Mouse (Mus musculus) forebrain, embryonic 14.5 days (tissue): ENCODE results near the gene Nup93. TPM values are rescaled to one million over a fixed set of nuclear protein-coding genes. Genes with fewer than 3 reads are reported as not detected.
A peak's percentile ranks its signal among the peaks of the same experiment; 100 is the strongest.

Source experiments
- ATAC-seq: fragments of 200-750 bp; cut with Nextera tagmentation; 2 replicates; pipeline ENCODE4 v1.8.0; 2017; ENCODE audit warnings: mild to moderate bottlenecking, moderate library complexity
- DNase-seq: peaks from one replicate; pipeline ENCODE4 v3.0.0-alpha.2; 2015; ENCODE audit warnings: low spot score
- H3K27ac ChIP-seq: fragments of 300-500 bp; sonication (generic); 2 replicates; pipeline ENCODE4 v1.5.1; 2014; ENCODE audit warnings: low read depth, mild to moderate bottlenecking, control low read depth, low read length, moderate library complexity
- H3K27me3 ChIP-seq: fragments of 300-500 bp; sonication (generic); replicated peaks from 2 replicates; pipeline ENCODE4 v1.6.1; 2014; ENCODE audit warnings: low read length, control low read depth, mixed read lengths; ENCODE audit not compliant: control insufficient read depth, insufficient read depth
- H3K36me3 ChIP-seq: fragments of 300-500 bp; sonication (generic); 2 replicates; pipeline ENCODE4 v1.6.1; 2014; ENCODE audit warnings: low read length, control low read depth; ENCODE audit not compliant: control insufficient read depth, insufficient read depth
- H3K4me1 ChIP-seq: fragments of 300-500 bp; sonication (generic); 2 replicates; pipeline ENCODE4 v1.6.1; 2014; ENCODE audit warnings: antibody characterized with exemption, low read length, control low read depth; ENCODE audit not compliant: control insufficient read depth, insufficient read depth
- H3K4me2 ChIP-seq: fragments of 300-500 bp; sonication (generic); 2 replicates; pipeline ENCODE4 v1.6.1; 2014; ENCODE audit warnings: mild to moderate bottlenecking, control low read depth, low read length
- H3K4me3 ChIP-seq: fragments of 300-500 bp; sonication (generic); 2 replicates; pipeline ENCODE4 v1.5.1; 2014; ENCODE audit warnings: low read depth, low read length, control low read depth
- H3K9ac ChIP-seq: fragments of 300-500 bp; sonication (generic); 2 replicates; pipeline ENCODE4 v1.6.1; 2014; ENCODE audit warnings: mild to moderate bottlenecking, low read length, control low read depth, moderate library complexity
- H3K9me3 ChIP-seq: fragments of 300-500 bp; sonication (generic); replicated peaks from 2 replicates; pipeline ENCODE4 v1.6.1; 2016; ENCODE audit warnings: low read length, control low read depth, mixed read lengths; ENCODE audit not compliant: control insufficient read depth
- WGBS: fragments of 180-500 bp; shearing (Covaris S2); extraction: QIAGEN DNeasy Blood & Tissue Kit; methylation state at CpG from one replicate; pipeline ENCODE4 v1.1.7; 2014; 5-methylcytosine and 5-hydroxymethylcytosine counted together
- polyA plus RNA-seq: library from polyadenylated mRNA; unstranded; fragments of >200 nt; fragmentation: Nextera tagmentation; extraction: Ambion mirVana; gene quantifications from 2 replicates; pipeline ENCODE4 v1.2.1, GENCODE M21; 2014

The Nup93 gene
- polyA plus RNA-seq, 1 experiment from 2014 or later = 72.6 TPM

DNA sequence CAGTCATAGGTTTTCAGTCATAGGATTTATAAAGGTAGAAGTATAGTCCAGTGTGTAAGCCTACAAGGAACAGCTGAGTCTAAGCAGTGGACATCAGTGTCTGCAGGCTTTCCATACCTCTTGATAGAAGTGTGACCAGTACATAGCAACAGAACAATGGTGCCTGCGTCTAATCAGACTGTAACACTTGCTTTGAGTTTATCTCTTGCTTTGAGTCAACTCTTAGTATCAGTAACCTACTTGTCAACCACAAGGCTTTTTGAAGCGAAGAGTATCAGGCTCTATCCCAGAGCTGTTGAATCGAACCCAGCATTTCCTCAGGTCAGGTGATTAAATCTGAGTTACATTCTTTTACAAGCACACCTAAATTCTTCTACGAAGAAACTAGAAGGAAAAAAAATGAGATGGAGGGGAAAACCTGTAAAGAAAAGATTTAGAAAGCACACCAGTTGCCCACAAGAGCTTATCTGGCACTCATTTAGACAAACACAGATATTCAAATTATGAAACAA lies 25.9 kb downstream of the Nup93 start:
- DNase-seq (no peak), ATAC-seq (no peak)
- Histone ChIP-seq H3K9me3 (no peaks in the 10 kb centered on the region), H3K27me3 (no peaks in the 10 kb centered on the region), H3K27ac (no peak overlapping the region), H3K4me3 (no peak overlapping the region), H3K4me1 (no peaks in the 10 kb centered on the region), H3K9ac (no peak overlapping the region), H3K36me3 (0 out of 2 replicates have a peak, but pooled peaks cover 3% of the 10 kb centered on the region), H3K4me2 (no peak overlapping the region)
- WGBS = 90% methylated on average over 4 of the region's 4 CpGs

DNA sequence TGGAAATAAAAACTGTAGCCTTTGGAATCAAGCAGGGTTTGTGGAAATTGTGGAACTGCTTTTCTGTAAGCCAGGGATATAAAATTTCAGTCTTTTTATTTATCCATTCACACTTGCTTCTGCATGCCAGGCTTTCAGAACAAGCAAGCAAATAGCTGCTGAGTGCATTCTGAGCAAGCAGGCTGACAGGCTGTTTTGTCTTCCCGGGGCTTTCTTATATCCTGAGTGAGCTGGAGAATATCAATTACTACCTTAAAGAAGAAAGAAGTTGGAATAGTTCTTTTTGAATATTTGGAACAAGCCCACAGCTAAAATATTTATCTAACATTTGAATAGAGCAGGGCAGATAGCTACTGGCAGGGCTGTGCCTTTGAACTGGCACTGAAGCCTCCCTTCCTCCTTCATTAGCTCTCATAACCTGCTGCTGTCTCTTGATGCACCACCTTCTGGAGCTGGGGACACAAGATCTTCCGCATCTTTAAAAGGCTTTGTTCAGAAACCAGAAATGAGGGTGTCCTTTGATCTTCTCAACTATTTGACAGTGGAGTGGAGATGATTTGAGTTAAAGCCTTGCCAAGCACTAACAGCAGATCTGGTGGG lies 35.6 kb downstream of the Nup93 start:
- peak overlapping the region; percentile 50; the same call in 1 of the 2 replicates for H3K27ac ChIP-seq
- no peak overlapping the region for H3K4me2 ChIP-seq
- ATAC-seq = no peak

DNA sequence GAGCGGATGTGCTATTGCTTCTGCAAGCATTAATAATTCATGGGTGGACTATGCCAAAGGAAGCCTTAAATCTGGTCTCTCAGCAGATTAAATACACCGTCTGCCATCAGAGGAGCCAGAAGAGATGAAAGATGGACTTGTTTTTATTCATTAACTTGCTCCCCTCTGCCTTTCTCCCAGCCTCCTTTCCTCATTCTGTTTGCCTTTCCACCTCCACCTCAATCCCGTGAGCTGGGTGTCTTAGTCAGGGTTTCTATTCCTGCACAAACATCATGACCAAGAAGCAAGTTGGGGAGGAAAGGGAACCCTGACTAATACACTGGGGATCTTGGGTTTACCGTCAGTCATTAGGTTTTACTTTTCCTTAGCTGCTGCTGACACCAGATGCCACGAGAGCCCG lies 44.5 kb downstream of the Nup93 start:
- H3K9me3 ChIP-seq = no peaks in the 10 kb centered on the region
- 85% methylated on average over 6 of the region's 6 CpGs for WGBS

More for the DNA sequence above, 35.6 kb downstream of the Nup93 start:
- H3K9ac ChIP-seq = no peak overlapping the region
- H3K4me3 ChIP-seq = no peak overlapping the region
- no peaks in the 10 kb centered on the region for H3K36me3 ChIP-seq
- no peaks in the 10 kb centered on the region for H3K27me3 ChIP-seq
- peak; percentile 48 for DNase-seq
- no peaks in the 10 kb centered on the region for H3K9me3 ChIP-seq
- 40% methylated on average over 2 of the region's 2 CpGs for WGBS
- peaks cover 5% of the 10 kb centered on the region; the same call in 1 of the 2 replicates for H3K4me1 ChIP-seq

DNA sequence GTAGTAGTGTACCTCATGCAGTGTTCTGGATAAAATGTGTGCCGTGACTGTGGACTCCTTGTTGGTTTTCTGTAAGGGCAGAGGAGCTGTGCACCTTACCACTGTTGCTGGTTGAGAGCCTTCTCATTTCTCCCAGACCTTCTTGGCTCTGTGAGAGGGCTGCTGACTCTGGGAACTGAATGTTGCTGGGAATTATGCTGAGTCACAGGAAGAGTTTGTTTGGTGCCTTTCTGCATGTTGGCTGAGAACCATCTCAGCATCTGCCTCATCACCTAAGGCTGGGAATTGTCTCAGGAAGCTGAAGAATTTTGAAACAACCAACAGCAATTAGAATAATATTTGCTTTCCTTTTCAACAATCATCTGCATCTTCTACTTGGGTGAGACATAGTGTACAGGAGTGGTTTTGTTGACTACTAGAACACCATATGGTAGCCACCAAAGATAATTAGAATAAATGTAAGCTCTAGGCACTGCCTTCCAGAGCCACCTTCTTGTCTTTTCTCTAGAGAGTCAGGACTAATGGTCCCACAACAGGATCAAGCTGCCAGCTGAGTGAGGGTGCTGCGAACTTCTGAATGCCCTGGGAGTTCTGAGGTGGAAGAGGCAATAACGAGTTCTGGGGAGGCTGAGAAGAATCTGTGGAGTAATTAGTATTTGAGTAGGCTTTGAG lies 48.4 kb downstream of the Nup93 start:
- peaks cover 11% of the 10 kb centered on the region for H3K4me1 ChIP-seq
- 45% methylated on average over 3 of the region's 3 CpGs for WGBS
- ATAC-seq (no peak), DNase-seq (no peak)
- no peak overlapping the region for H3K4me2 ChIP-seq
- no peak overlapping the region for H3K9ac ChIP-seq
- no peak overlapping the region for H3K27ac ChIP-seq
- H3K4me3 ChIP-seq = no peak overlapping the region
- H3K27me3 ChIP-seq = no peaks in the 10 kb centered on the region
- H3K9me3 ChIP-seq = no peaks in the 10 kb centered on the region
- no peaks in the 10 kb centered on the region for H3K36me3 ChIP-seq

More for the DNA sequence above, 44.5 kb downstream of the Nup93 start:
- Histone ChIP-seq H3K27ac (no peak overlapping the region), H3K36me3 (no peaks in the 10 kb centered on the region), H3K9ac (no peak overlapping the region), H3K4me2 (no peak overlapping the region), H3K4me1 (no peaks in the 10 kb centered on the region), H3K4me3 (no peak overlapping the region), H3K27me3 (no peaks in the 10 kb centered on the region)
- DNase-seq (no peak), ATAC-seq (no peak)

DNA sequence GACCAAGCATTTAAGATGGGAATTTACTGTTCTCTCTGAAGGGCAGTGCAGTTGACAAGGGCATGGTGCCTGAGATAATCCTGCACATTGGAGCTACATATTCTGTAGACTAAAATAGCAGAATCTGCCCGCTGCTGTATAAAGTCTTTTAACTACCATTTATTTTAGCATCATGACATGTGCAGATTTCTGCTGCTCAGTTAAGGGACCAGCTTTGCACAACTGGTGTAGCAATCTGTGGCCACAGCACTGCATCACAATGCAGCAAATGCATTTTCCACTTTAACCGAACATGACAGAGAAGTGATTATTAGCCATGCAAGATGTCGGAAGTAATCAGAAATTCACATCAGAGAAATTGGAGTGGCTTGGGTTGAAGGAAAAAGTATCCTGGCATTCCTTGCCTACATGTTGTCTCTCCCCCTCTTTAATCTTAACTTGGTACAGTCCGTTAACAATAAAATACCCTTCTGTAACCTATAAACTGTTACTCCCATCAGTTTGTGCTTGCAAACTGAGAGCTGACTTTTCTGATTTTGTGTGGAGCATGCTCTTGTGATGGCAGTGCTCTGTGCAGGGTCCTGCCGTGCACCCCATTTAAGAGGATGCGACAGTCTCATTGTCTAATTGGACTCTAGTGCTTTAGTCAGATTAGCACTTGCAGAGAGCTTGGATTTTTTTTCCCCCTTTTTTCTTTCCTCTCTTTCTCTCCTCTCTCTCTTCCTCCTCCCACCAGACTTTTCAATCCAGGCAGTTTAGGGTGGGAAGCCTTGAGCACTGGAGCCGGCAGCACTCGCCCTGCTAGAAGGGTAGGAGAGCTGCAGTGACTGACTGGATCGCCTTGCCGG lies 52.2 kb downstream of the Nup93 start:
- Histone ChIP-seq H3K4me2 (peak overlapping the region; percentile 44), H3K9me3 (no peaks in the 10 kb centered on the region), H3K4me1 (peaks cover 16% of the 10 kb centered on the region), H3K9ac (peak overlapping the region; percentile 56), H3K36me3 (no peaks in the 10 kb centered on the region), H3K27me3 (no peaks in the 10 kb centered on the region), H3K4me3 (peak overlapping the region; percentile 25), H3K27ac (peak overlapping the region; percentile 68)
- 25% methylated on average over 10 of the region's 10 CpGs for WGBS
- peak; percentile 64 for DNase-seq
- peak; percentile 69; the same call in 1 of the 2 replicates for ATAC-seq

DNA sequence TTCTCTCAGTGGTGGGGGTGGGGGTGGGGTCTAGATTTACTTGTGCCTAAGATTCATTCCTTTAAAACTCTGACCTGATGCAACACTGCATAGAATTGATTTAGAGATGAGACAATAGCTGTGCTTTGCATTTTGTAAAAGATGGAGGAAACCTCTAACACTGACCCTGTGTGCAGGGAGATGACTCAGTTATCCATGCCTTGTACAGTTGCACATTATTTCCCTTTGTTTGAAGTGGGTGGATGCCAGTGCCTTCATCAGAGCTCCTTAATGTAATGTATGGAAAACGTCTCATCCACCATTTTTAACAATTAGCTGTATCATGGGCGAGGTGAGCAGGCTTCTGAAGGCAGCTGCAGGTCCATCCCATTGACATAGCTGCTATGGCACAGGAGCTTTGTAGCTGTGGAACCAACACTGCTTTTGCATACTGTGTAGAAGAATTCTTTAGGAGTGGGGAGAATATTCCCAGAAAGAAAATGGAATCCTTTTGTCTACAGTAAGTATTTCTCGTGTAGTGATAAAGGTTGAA lies 54.1 kb downstream of the Nup93 start:
- Histone ChIP-seq H3K4me1 (peaks cover 16% of the 10 kb centered on the region), H3K4me3 (peak overlapping the region; percentile 15; the same call in 1 of the 2 replicates), H3K9ac (peak overlapping the region; percentile 33), H3K9me3 (no peaks in the 10 kb centered on the region), H3K4me2 (peak overlapping the region; percentile 27), H3K27me3 (no peaks in the 10 kb centered on the region), H3K27ac (no peak overlapping the region), H3K36me3 (no peaks in the 10 kb centered on the region)
- WGBS = 56% methylated on average over 3 of the region's 3 CpGs
- DNase-seq = no peak
- no peak for ATAC-seq

DNA sequence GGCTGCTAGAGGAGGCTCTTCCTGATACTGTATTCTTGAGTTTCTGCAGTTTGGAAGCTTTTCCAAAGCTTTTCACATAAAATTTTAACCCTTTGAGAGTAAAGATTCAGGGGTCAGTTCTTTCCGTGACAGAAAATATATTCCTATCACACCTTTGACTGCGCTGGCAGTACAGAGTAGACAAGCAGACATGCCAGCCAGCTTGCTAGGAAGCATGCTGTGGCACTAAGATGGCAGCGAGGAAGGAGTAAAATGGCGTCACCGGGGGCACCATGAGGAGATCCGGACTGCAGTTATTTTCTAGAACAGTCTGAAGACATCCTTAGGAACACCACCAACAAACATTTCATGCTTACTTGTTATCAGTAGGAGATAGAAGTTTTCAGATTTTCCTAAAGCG lies 55.9 kb downstream of the Nup93 start:
- H3K9ac ChIP-seq = no peak overlapping the region
- H3K4me2 ChIP-seq = peak overlapping the region; percentile 24; the same call in 1 of the 2 replicates
- H3K9me3 ChIP-seq = no peaks in the 10 kb centered on the region
- H3K4me1 ChIP-seq = peaks cover 12% of the 10 kb centered on the region
- H3K4me3 ChIP-seq = no peak overlapping the region
- 91% methylated on average over 7 of the region's 7 CpGs for WGBS
- ATAC-seq = no peak
- no peaks in the 10 kb centered on the region for H3K36me3 ChIP-seq
- DNase-seq = no peak
- H3K27me3 ChIP-seq = no peaks in the 10 kb centered on the region
- no peak overlapping the region for H3K27ac ChIP-seq

DNA sequence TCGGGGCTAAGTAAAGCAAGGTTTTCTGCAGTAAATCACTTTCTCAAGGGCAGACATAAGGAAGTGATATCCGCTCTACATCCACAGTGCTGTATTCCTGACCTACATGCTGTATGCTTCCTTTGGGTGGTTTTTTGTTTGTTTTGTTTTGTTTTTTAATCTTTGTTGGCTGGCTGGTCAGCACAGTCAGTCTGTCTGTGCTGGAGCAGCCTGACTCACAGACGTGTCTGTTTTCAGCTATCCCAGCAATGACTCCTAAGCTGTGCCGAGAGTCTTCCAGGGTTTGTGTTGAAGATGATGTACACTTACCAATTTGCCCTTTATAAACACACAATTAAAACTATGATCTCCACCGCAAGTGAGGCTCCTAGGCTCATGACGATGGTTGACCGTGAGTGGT lies 56.7 kb downstream of the Nup93 start:
- no peaks in the 10 kb centered on the region for H3K27me3 ChIP-seq

More for the DNA sequence above, 56.7 kb downstream of the Nup93 start:
- 90% methylated on average over 7 of the region's 7 CpGs for WGBS
- Histone ChIP-seq H3K9ac (no peak overlapping the region), H3K4me3 (no peak overlapping the region), H3K36me3 (no peaks in the 10 kb centered on the region), H3K4me2 (no peak overlapping the region), H3K9me3 (no peaks in the 10 kb centered on the region), H3K4me1 (peaks cover 12% of the 10 kb centered on the region), H3K27ac (no peak overlapping the region)
- ATAC-seq = no peak
- DNase-seq = no peak
